Mouse (Mus musculus): ENCODE measurements at regions not wholly inside any gene's neighbourhood (a gene's known extent, or its start where the extent isn't known, plus 50 kb on each side); places are given as distances from the start of the nearest gene placed in this dataset.

- no peak for TF ChIP-seq GATA1 (IDR thresholded peaks at IDR 0.05; ENCODE audit: borderline replicate concordance, low read length)
- no peak for TF ChIP-seq TAL1 (conservative IDR thresholded peaks at IDR 0.05; ENCODE audit: low read depth, low read length)
- TF ChIP-seq CTCF (IDR thresholded peaks at IDR 0.05; ENCODE audit: low read depth, low read length): no peak
- no peak for TF ChIP-seq POLR2AphosphoS5 (IDR thresholded peaks at IDR 0.05; ENCODE audit: insufficient replicate concordance, low read depth, low read length)
- TF ChIP-seq GATA2 (IDR thresholded peaks at IDR 0.05; ENCODE audit: borderline replicate concordance, low read depth, low read length): no peak
Observed at GRCm38 (mm10) chr16:86222997-86223396, 321.4 kb upstream of the Adamts5 start.

Data from G1E (cell line).